8 mouse cellular contexts compared by ENCODE assay signal in the genomic region with DNA sequence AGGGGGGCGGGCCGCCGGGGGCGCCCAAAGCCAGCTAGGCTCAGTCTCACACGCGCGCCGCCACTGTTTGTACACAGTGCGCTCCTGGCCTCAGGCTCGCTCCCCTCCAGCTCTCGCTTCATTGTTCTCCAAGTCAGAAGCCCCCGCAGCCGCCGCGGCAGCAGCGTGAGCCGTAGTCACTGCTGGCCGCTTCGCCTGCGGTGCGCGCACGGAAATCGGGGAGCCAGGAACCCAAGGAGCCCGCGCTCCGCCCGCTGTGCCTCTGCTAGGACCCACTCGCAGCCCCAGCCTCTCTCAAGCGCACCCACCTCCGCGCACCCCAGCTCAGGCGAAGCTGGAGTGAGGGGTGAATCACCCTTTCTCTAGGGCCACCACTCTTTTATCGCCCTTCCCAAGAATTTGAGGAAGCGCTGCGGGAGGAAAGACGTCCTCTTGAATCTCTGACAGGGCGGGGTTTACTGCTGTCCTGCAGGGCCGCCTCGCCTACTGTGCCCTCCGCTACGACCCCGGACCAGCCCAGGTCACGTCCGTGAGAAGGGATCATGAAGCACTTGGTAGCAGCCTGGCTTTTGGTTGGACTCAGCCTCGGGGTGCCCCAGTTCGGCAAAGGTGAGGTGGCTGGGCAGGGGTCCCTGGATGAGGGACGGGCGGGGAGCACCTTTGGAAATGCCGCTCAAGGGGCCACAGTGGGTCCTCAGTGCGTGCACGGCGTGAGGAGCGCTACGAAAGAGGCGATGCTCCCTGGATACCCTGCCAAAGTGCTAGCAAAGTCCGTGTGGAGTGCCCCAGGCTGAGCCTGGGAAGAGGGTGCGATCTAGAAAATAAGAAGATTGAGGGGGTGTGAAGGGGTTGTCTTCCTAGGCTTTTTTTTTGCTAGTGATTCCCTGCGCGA. TPM values are rescaled to one million over a fixed set of nuclear protein-coding genes. Genes with fewer than 3 reads are reported as not detected.
DNase-seq lines count a peak whose midpoint lies in the region; ATAC-seq and TF ChIP-seq lines count a peak whose summit lies in the region.

Gene Edil3, plus strand, starts transcription at position 33 of the 892 bp plus-strand sequence.

- no peaks in the 10 kb centered on the region for H3K36me3 ChIP-seq in heart, embryonic 14.5 days (ENCODE audit: control insufficient read depth, insufficient read depth, low read length)
- no peaks in the 10 kb centered on the region for H3K36me3 ChIP-seq in lung, embryonic 15.5 days

- H3K27me3 ChIP-seq in heart, embryonic 14.5 days (ENCODE audit: control insufficient read depth, insufficient read depth, low read length) = no peaks in the 10 kb centered on the region; the same call in 1 of the 2 replicates
- H3K27me3 ChIP-seq in lung, embryonic 15.5 days = peaks cover 11% of the 10 kb centered on the region; the same call in 1 of the 2 replicates

- intact Hi-C loops in gastrocnemius, postnatal 36 days (cut with DNase I) = no loop called here

- WGBS in heart, embryonic 14.5 days = under 1% methylated on average over 60 of the region's 60 CpGs
- under 1% methylated on average over 53 of the region's 60 CpGs for WGBS in lung, embryonic 15.5 days
- WGBS in olfactory bulb, adult 2 months = under 1% methylated on average over 60 of the region's 60 CpGs

- no peaks in the 10 kb centered on the region for H3K9me3 ChIP-seq in heart, embryonic 14.5 days (ENCODE audit: control insufficient read depth, low read length)
- no peaks in the 10 kb centered on the region for H3K9me3 ChIP-seq in lung, embryonic 15.5 days

- DNase-seq in gastrocnemius, postnatal 10 days = peak; percentile 14
- no peak for DNase-seq in gastrocnemius, postnatal 36 days
- peak; percentile 87 for DNase-seq in brain, embryonic 14.5 days (ENCODE audit: low read depth)
- peak; percentile 45 for DNase-seq in layer of hippocampus, adult 9-11 months

- H3K4me2 ChIP-seq in heart, embryonic 14.5 days (ENCODE audit: low read length) = peak within 1 kb of the TSS; percentile 99
- H3K4me2 ChIP-seq in lung, embryonic 15.5 days = peak within 1 kb of the TSS; percentile 99

- H3K4me3 ChIP-seq in heart, embryonic 14.5 days (ENCODE audit: control insufficient read depth in 1 of 2, insufficient read depth in 1 of 2, low read depth in 1 of 2, low read length in 2 of 2) = peak within 1 kb of the TSS; percentile 61 to 79
- peak within 1 kb of the TSS; percentile 66 for H3K4me3 ChIP-seq in lung, embryonic 15.5 days
- H3K4me3 ChIP-seq in olfactory bulb, adult 2 months (ENCODE audit: insufficient read depth, low read depth, low read length) = peak within 1 kb of the TSS; percentile 75

- H3K9ac ChIP-seq in heart, embryonic 14.5 days (ENCODE audit: low read length) = peak within 1 kb of the TSS; percentile 78
- H3K9ac ChIP-seq in lung, embryonic 15.5 days = peak within 1 kb of the TSS; percentile 65

- H3K4me1 ChIP-seq in heart, embryonic 14.5 days (ENCODE audit: control insufficient read depth in 2 of 2, insufficient read depth in 2 of 2, low read length in 2 of 2) = peaks cover 4 to 5% of the 10 kb centered on the region in 2 experiments; a peak in 1 of 4 replicates
- H3K4me1 ChIP-seq in lung, embryonic 15.5 days = peaks cover 15% of the 10 kb centered on the region; the same call in 1 of the 2 replicates
- no peaks in the 10 kb centered on the region for H3K4me1 ChIP-seq in olfactory bulb, adult 2 months (ENCODE audit: control insufficient read depth, insufficient read depth, low read length)

- 0 out of 2 replicates have a peak, but pooled peaks have one; percentile 50 for ATAC-seq in heart, embryonic 14.5 days (ENCODE audit: insufficient number of reproducible peaks, insufficient read depth, low FRiP score, low read depth)
- peak; percentile 88 for ATAC-seq in lung, embryonic 15.5 days (ENCODE audit: borderline replicate concordance, extremely low read depth, low FRiP score, low TSS enrichment)
- ATAC-seq in CD4-positive, CD25-positive, alpha-beta regulatory T cell, adult 4 months = no peak

- H3K27ac ChIP-seq in heart, embryonic 14.5 days (replicated peaks in 1 of 2; ENCODE audit: control insufficient read depth in 1 of 2, insufficient read depth in 1 of 2, low read depth in 2 of 2, low read length in 2 of 2) = no peak within 1 kb of the TSS
- H3K27ac ChIP-seq in lung, embryonic 15.5 days = 0 out of 2 replicates have a peak within 1 kb of the TSS, but pooled peaks have one; percentile 19
- H3K27ac ChIP-seq in olfactory bulb, adult 2 months (ENCODE audit: insufficient read depth, low read depth, low read length) = peak within 1 kb of the TSS; percentile 74

- no peak for TF ChIP-seq CTCF in brain, embryonic 14.5 days (IDR thresholded peaks at IDR 0.05; ENCODE audit: borderline replicate concordance, extremely low read depth, insufficient read depth, insufficient read length)
- TF ChIP-seq CTCF in olfactory bulb, adult 2 months (IDR thresholded peaks at IDR 0.05; ENCODE audit: insufficient read depth, low read depth, low read length) = no peak

- TF ChIP-seq POLR2A in brain, embryonic 14.5 days (IDR thresholded peaks at IDR 0.05; ENCODE audit: borderline replicate concordance, extremely low read depth, insufficient read depth, insufficient read length, poor library complexity, severe bottlenecking) = peak; percentile 31; the same call in 1 of the 2 replicates
- no peak for TF ChIP-seq POLR2A in olfactory bulb, adult 2 months (IDR thresholded peaks at IDR 0.05; ENCODE audit: insufficient read depth, low read depth, low read length)

RNA-seq across cellular contexts. Expression of gene Edil3, which starts in this region (rescaled TPM):
- total RNA-seq in gastrocnemius, postnatal 10 days (2021) = 1 to 10 TPM in 1 of 2 experiments, under 1 TPM in 1; 0.52 to 1.4 TPM
- under 1 TPM; 0.26 to 0.32 TPM for total RNA-seq in gastrocnemius, postnatal 36 days (2021)
- polyA plus RNA-seq in brain, embryonic 14.5 days (2012; rRNA removed) = 21.8 and 30.8 TPM in 2 replicates
- polyA plus RNA-seq in heart, embryonic 14.5 days (2014; fragmentation: Nextera tagmentation; extraction: Ambion mirVana) = 5.3 and 5.8 TPM in 2 replicates
- polyA plus RNA-seq in lung, embryonic 15.5 days (2015; fragmentation: Nextera tagmentation; extraction: Ambion mirVana) = 7.5 and 8.7 TPM in 2 replicates
- polyA plus RNA-seq in olfactory bulb, adult 2 months (2012; ENCODE audit: insufficient read depth, insufficient read length, low replicate concordance, missing spikeins) = 78.5 and 135 TPM in 2 replicates
- polyA plus RNA-seq in CD4-positive, CD25-positive, alpha-beta regulatory T cell, adult 4 months (2017; shearing (Covaris generic)) = under 1 TPM in 1 of 2 experiments, not detected in 1; 0.43 TPM

Comparison
In these comparisons a context has a peak if more than half of its experiments do, and no peak if none do; other contexts are left out.
1. DNase-seq: peak in gastrocnemius, postnatal 10 days (single experiment), brain, embryonic 14.5 days (single experiment) and layer of hippocampus, adult 9-11 months (single experiment); none in gastrocnemius, postnatal 36 days (0 of 2).
2. H3K27ac ChIP-seq: peak in lung, embryonic 15.5 days (single experiment) and olfactory bulb, adult 2 months (single experiment); none in heart, embryonic 14.5 days (0 of 2).
3. Peak in every context shown above with its lines, with median percentiles within 50 percentile points of each other: H3K4me3 ChIP-seq.